21 mouse cellular contexts compared by ENCODE assay signal in genomic region chr6:108506161-108506560, GRCm38 (mm10).
DNase-seq lines count a peak whose midpoint lies in the region; ATAC-seq and TF ChIP-seq lines count a peak whose summit lies in the region.
"Had no signal": no experiment of that assay in that cellular context is flagged by ENCODE, and none has a peak within 500 bp of the region (broad histone marks: within the 10 kb centered on the region; RNA-seq: fewer than 3 reads in every experiment).

No protein-coding gene starts in this region.

- no peaks in the 10 kb centered on the region for H3K27me3 ChIP-seq in liver, adult 2 months (ENCODE audit: control insufficient read depth, insufficient read depth, low read length)
- H3K27me3 ChIP-seq in liver, embryonic 11.5 days (replicated peaks; ENCODE audit: control insufficient read depth, insufficient read depth, low read length): no peaks in the 10 kb centered on the region
- no peaks in the 10 kb centered on the region for H3K27me3 ChIP-seq in liver, embryonic 16.5 days (ENCODE audit: control insufficient read depth, insufficient read depth, low read depth, low read length)
- no peaks in the 10 kb centered on the region for H3K27me3 ChIP-seq in liver, embryonic 12.5 days (replicated peaks)
- H3K27me3 ChIP-seq in liver, postnatal 0 days (ENCODE audit: insufficient read depth, low read length): no peaks in the 10 kb centered on the region
- H3K27me3 ChIP-seq: CH12.LX, Patski had no signal

- no peaks in the 10 kb centered on the region for H3K79me2 ChIP-seq in liver, adult 2 months (ENCODE audit: control insufficient read depth, insufficient read depth, low read length)

- peaks cover 27% of the 10 kb centered on the region for H3K36me3 ChIP-seq in liver, adult 2 months (ENCODE audit: control insufficient read depth, insufficient read depth, low read length)
- H3K36me3 ChIP-seq in liver, embryonic 11.5 days (ENCODE audit: control insufficient read depth, insufficient read depth, low read length): no peaks in the 10 kb centered on the region
- H3K36me3 ChIP-seq in liver, embryonic 16.5 days (ENCODE audit: control insufficient read depth, insufficient read depth): no peaks in the 10 kb centered on the region
- H3K36me3 ChIP-seq in liver, embryonic 12.5 days: peaks cover 10% of the 10 kb centered on the region; the same call in 1 of the 2 replicates
- peaks cover 7% of the 10 kb centered on the region; the same call in 1 of the 2 replicates for H3K36me3 ChIP-seq in liver, postnatal 0 days (replicated peaks; ENCODE audit: insufficient read depth, low read length)

- TF ChIP-seq CTCF in liver, adult 2 months (IDR thresholded peaks at IDR 0.05; ENCODE audit: low read depth, low read length): no peak
- TF ChIP-seq CTCF in liver, postnatal 0 days (IDR thresholded peaks at IDR 0.05; ENCODE audit: low read depth): no peak

- ATAC-seq in liver, embryonic 11.5 days (replicated peaks; ENCODE audit: low FRiP score): no peak
- ATAC-seq in liver, embryonic 16.5 days (ENCODE audit: low read depth): peak; percentile 30; the same call in 1 of the 2 replicates
- no peak for ATAC-seq in liver, embryonic 12.5 days
- ATAC-seq in liver, postnatal 0 days: peak; percentile 82
- ATAC-seq: activated CD4-positive, CD25-positive, alpha-beta regulatory T cell, adult 4 months; CD4-positive, CD25-positive, alpha-beta regulatory T cell, adult 4 months; Patski had no signal

- H3K4me2 ChIP-seq in liver, embryonic 11.5 days: no peak overlapping the region
- H3K4me2 ChIP-seq in liver, embryonic 16.5 days (ENCODE audit: low read depth, low read length): no peak overlapping the region
- H3K4me2 ChIP-seq in liver, embryonic 12.5 days: no peak overlapping the region
- H3K4me2 ChIP-seq in liver, postnatal 0 days (ENCODE audit: low read depth, low read length): no peak overlapping the region

- 0 out of 2 replicates have a peak, but pooled peaks have one; percentile 28 for TF ChIP-seq EP300 in liver, postnatal 0 days (IDR thresholded peaks at IDR 0.05; ENCODE audit: low read depth)

- H3K9ac ChIP-seq in liver, adult 2 months (ENCODE audit: low read depth, low read length): no peak overlapping the region
- H3K9ac ChIP-seq in liver, embryonic 11.5 days (ENCODE audit: low read depth, low read length): no peak overlapping the region
- H3K9ac ChIP-seq in liver, embryonic 16.5 days (ENCODE audit: low read depth, low read length): no peak overlapping the region
- no peak overlapping the region for H3K9ac ChIP-seq in liver, embryonic 12.5 days
- no peak overlapping the region for H3K9ac ChIP-seq in liver, postnatal 0 days (replicated peaks)

- TF ChIP-seq POLR2A in liver, adult 2 months (IDR thresholded peaks at IDR 0.05; ENCODE audit: extremely low read depth, insufficient read depth, low read length): no peak

- peak overlapping the region; percentile 78 for H3K27ac ChIP-seq in liver, adult 2 months (replicated peaks; ENCODE audit: insufficient read depth, low read depth, low read length)
- H3K27ac ChIP-seq in liver, embryonic 11.5 days (ENCODE audit: low read depth, low read length): no peak overlapping the region
- H3K27ac ChIP-seq in liver, embryonic 16.5 days (ENCODE audit: low read length): no peak overlapping the region
- H3K27ac ChIP-seq in liver, embryonic 12.5 days: no peak overlapping the region
- H3K27ac ChIP-seq in liver, postnatal 0 days (ENCODE audit: low read depth): peak overlapping the region; percentile 70

- H3K9me3 ChIP-seq in liver, embryonic 11.5 days (ENCODE audit: control insufficient read depth, low read length): no peaks in the 10 kb centered on the region
- no peaks in the 10 kb centered on the region for H3K9me3 ChIP-seq in liver, embryonic 16.5 days (replicated peaks; ENCODE audit: control insufficient read depth, low read length)
- no peaks in the 10 kb centered on the region for H3K9me3 ChIP-seq in liver, embryonic 12.5 days (replicated peaks)
- H3K9me3 ChIP-seq in liver, postnatal 0 days (ENCODE audit: low read length): no peaks in the 10 kb centered on the region
- H3K9me3 ChIP-seq: G1E had no signal

- 26% methylated on average over 3 of the region's 3 CpGs for WGBS in liver, adult 2 months
- 82% methylated on average over 3 of the region's 3 CpGs for WGBS in liver, embryonic 11.5 days
- 59% methylated on average over 3 of the region's 3 CpGs for WGBS in liver, embryonic 16.5 days (ENCODE audit: insufficient replicate concordance)
- WGBS in liver, embryonic 12.5 days (ENCODE audit: insufficient replicate concordance): 70% methylated on average over 3 of the region's 3 CpGs
- WGBS in liver, postnatal 0 days (ENCODE audit: insufficient replicate concordance): 79% methylated on average over 3 of the region's 3 CpGs

- peak; percentile 91 for DNase-seq in liver, adult 2 months (ENCODE audit: extremely low read depth, low read depth, low spot score)
- no peak for DNase-seq in liver, embryonic 11.5 days (ENCODE audit: low spot score)
- DNase-seq in liver, postnatal 0 days: no peak
- no peak for DNase-seq in liver
- DNase-seq: adrenal gland, adult 2 months; adrenal gland, adult 8-10 months; adrenal gland, postnatal 10 days; adrenal gland, postnatal 14 days; adrenal gland, postnatal 25 days; adrenal gland, postnatal 36 days; B cell, adult 2 months; cerebellum, adult 11 months; cerebellum, adult 11-12 months; cerebellum, adult 18-20 months had no signal

- H3K4me3 ChIP-seq in liver, adult 2 months (ENCODE audit: insufficient read depth, low read depth, low read length): no peak overlapping the region
- no peak overlapping the region for H3K4me3 ChIP-seq in liver, embryonic 11.5 days (ENCODE audit: low read depth, low read length)
- no peak overlapping the region for H3K4me3 ChIP-seq in liver, embryonic 16.5 days (ENCODE audit: low read depth, low read length)
- no peak overlapping the region for H3K4me3 ChIP-seq in liver, embryonic 12.5 days
- no peak overlapping the region for H3K4me3 ChIP-seq in liver, postnatal 0 days (ENCODE audit: low read depth, low read length)

- peaks cover 24% of the 10 kb centered on the region for H3K4me1 ChIP-seq in liver, adult 2 months (ENCODE audit: control insufficient read depth, insufficient read depth, low read length)
- no peaks in the 10 kb centered on the region for H3K4me1 ChIP-seq in liver, embryonic 11.5 days (replicated peaks; ENCODE audit: control insufficient read depth, insufficient read depth, low read length)
- H3K4me1 ChIP-seq in liver, embryonic 16.5 days (ENCODE audit: control insufficient read depth, low read depth, low read length): no peaks in the 10 kb centered on the region; the same call in 1 of the 2 replicates
- H3K4me1 ChIP-seq in liver, embryonic 12.5 days: no peaks in the 10 kb centered on the region
- peaks cover 23% of the 10 kb centered on the region for H3K4me1 ChIP-seq in liver, postnatal 0 days (ENCODE audit: insufficient read depth)

Comparison
In these comparisons a context has a peak if more than half of its experiments do, and no peak if none do; other contexts are left out.
1. H3K27ac ChIP-seq: peak in liver, adult 2 months (single experiment) and liver, postnatal 0 days (single experiment); none in liver, embryonic 11.5 days (single experiment), liver, embryonic 16.5 days (single experiment) and liver, embryonic 12.5 days (single experiment).
2. ATAC-seq: peak in liver, embryonic 16.5 days (single experiment) and liver, postnatal 0 days (single experiment); none in liver, embryonic 11.5 days (single experiment) and liver, embryonic 12.5 days (single experiment).